ENCODE assay signal across 14 mouse cellular contexts in the genomic region with DNA sequence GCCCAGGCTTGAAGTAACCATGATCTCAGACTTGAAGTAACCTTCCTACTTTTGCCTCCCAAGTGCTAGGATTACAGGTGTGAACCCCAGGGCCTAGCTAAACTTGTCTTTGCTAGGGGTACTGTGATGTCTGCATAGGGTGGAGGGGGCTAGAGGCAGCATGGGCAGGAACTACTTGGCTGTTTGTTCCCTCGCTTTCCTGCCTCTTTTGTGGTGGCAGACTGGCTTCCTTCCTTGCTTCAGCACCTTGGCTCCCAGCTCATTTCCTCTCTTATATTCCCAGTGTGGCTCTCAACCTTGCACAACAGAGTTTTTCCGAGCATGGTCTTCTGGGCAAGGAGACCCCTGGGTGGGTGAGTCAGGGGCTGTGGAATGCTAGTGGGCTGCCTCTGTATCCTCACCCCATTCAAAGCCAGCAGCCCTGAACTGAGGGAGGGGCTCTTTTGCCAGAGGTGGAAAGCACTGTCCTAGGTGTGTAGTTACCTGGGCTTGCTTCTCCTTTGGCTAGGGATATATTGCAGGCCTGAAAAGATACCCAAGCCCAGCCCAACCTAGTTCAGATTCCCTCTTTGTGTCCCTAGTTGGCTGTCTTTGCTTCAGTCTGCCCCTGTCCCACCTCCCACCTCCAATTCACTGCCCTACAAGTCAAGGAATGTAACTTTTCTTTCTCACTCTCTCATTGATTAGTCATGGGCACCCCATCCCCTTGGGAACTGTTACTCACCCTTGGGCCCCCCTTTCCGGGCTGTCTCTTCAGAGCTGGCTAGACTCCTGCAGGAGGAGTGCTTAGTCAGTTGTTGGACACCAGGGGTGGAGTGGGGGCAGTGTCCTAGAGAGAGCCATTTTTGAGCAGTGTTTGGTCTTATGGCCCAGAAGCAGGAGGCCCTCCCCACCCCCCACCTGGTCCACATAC. TPM values are rescaled to one million over a fixed set of nuclear protein-coding genes. Genes with fewer than 3 reads are reported as not detected.
A peak's percentile ranks its signal among the peaks of the same experiment; 100 is the strongest.
DNase-seq lines count a peak whose midpoint lies in the region; ATAC-seq and TF ChIP-seq lines count a peak whose summit lies in the region.
"Had no signal": no experiment of that assay in that cellular context is flagged by ENCODE, and none has a peak within 500 bp of the region (broad histone marks: within the 10 kb centered on the region; RNA-seq: fewer than 3 reads in every experiment).

No protein-coding gene starts in this region.

- DNase-seq in heart, postnatal 4 days: no peak
- DNase-seq in lung, postnatal 0 days (ENCODE audit: low spot score): peak; percentile 32
- no peak for DNase-seq in lung, adult 2 months
- DNase-seq in midbrain, embryonic 11.5 days (ENCODE audit: low spot score, missing footprints): no peak
- DNase-seq in left cerebral cortex, adult 9 months (ENCODE audit: low spot score in 2 of 2): no peak

- no peaks in the 10 kb centered on the region for H3K27me3 ChIP-seq in heart, embryonic 11.5 days (ENCODE audit: control insufficient read depth, insufficient read depth, low read length)
- no peaks in the 10 kb centered on the region for H3K27me3 ChIP-seq in lung, postnatal 0 days (replicated peaks; ENCODE audit: insufficient read depth, low read length)
- H3K27me3 ChIP-seq in heart, embryonic 14.5 days (ENCODE audit: control insufficient read depth, insufficient read depth, low read length): no peaks in the 10 kb centered on the region
- H3K27me3 ChIP-seq in stomach, embryonic 15.5 days (replicated peaks): no peaks in the 10 kb centered on the region
- no peaks in the 10 kb centered on the region for H3K27me3 ChIP-seq in midbrain, embryonic 11.5 days (ENCODE audit: control insufficient read depth, insufficient read depth, low read length)
- H3K27me3 ChIP-seq: forebrain, embryonic 12.5 days had no signal

- no peak overlapping the region for H3K4me3 ChIP-seq in heart, embryonic 11.5 days (ENCODE audit: low read depth, low read length)
- no peak overlapping the region for H3K4me3 ChIP-seq in lung, postnatal 0 days (ENCODE audit: low read depth, low read length)
- no peak overlapping the region for H3K4me3 ChIP-seq in lung, adult 2 months (replicated peaks; ENCODE audit: extremely low read depth, low read depth, low read length)
- H3K4me3 ChIP-seq in heart, embryonic 14.5 days (ENCODE audit: control insufficient read depth in 1 of 2, insufficient read depth in 1 of 2, low read depth in 1 of 2, low read length in 2 of 2): no peak overlapping the region
- no peak overlapping the region for H3K4me3 ChIP-seq in stomach, embryonic 15.5 days (replicated peaks)
- no peak overlapping the region for H3K4me3 ChIP-seq in midbrain, embryonic 11.5 days (ENCODE audit: low read depth, low read length)
- H3K4me3 ChIP-seq: forebrain, embryonic 12.5 days; megakaryocyte, embryonic 14.5 days had no signal

- 63% methylated on average over 3 of the region's 3 CpGs for WGBS in heart, embryonic 11.5 days (ENCODE audit: insufficient replicate concordance)
- WGBS in lung, postnatal 0 days: 31% methylated on average over 3 of the region's 3 CpGs
- 42% methylated on average over 3 of the region's 3 CpGs for WGBS in lung, adult 2 months
- WGBS in heart, embryonic 14.5 days: 57% methylated on average over 3 of the region's 3 CpGs
- 56% methylated on average over 3 of the region's 3 CpGs for WGBS in stomach, embryonic 15.5 days
- 74% methylated on average over 3 of the region's 3 CpGs for WGBS in midbrain, embryonic 11.5 days

- peak overlapping the region; percentile 50 for H3K27ac ChIP-seq in heart, embryonic 11.5 days (ENCODE audit: low read depth, low read length)
- H3K27ac ChIP-seq in lung, postnatal 0 days (ENCODE audit: low read length): peak overlapping the region; percentile 9
- H3K27ac ChIP-seq in heart, embryonic 14.5 days (replicated peaks in 1 of 2; ENCODE audit: control insufficient read depth in 1 of 2, insufficient read depth in 1 of 2, low read depth in 2 of 2, low read length in 2 of 2): peak overlapping the region; percentile 65 to 72
- H3K27ac ChIP-seq in stomach, embryonic 15.5 days: peak overlapping the region; percentile 77
- no peak overlapping the region for H3K27ac ChIP-seq in midbrain, embryonic 11.5 days (ENCODE audit: low read depth, low read length)
- H3K27ac ChIP-seq: forebrain, embryonic 12.5 days had no signal

- ATAC-seq in heart, embryonic 11.5 days (replicated peaks; ENCODE audit: insufficient number of reproducible peaks, low FRiP score, low TSS enrichment): peak; percentile 28; the same call in 1 of the 2 replicates
- peak; percentile 64 for ATAC-seq in lung, postnatal 0 days
- no peak for ATAC-seq in heart, embryonic 14.5 days (ENCODE audit: insufficient number of reproducible peaks, insufficient read depth, low FRiP score, low read depth)
- peak; percentile 40; the same call in 1 of the 2 replicates for ATAC-seq in stomach, embryonic 15.5 days (ENCODE audit: insufficient read depth, low FRiP score, low read depth)
- no peak for ATAC-seq in midbrain, embryonic 11.5 days (ENCODE audit: low FRiP score)

- TF ChIP-seq POLR2A in lung, adult 2 months (IDR thresholded peaks at IDR 0.05; ENCODE audit: borderline replicate concordance, extremely low read depth, low read depth, low read length): no peak

- no peaks in the 10 kb centered on the region for H3K9me3 ChIP-seq in heart, embryonic 11.5 days (replicated peaks; ENCODE audit: control insufficient read depth, low read length)
- H3K9me3 ChIP-seq in lung, postnatal 0 days (ENCODE audit: low read length): no peaks in the 10 kb centered on the region
- H3K9me3 ChIP-seq in heart, embryonic 14.5 days (ENCODE audit: control insufficient read depth, low read length): no peaks in the 10 kb centered on the region
- no peaks in the 10 kb centered on the region for H3K9me3 ChIP-seq in stomach, embryonic 15.5 days
- H3K9me3 ChIP-seq in midbrain, embryonic 11.5 days (ENCODE audit: control insufficient read depth, low read length): no peaks in the 10 kb centered on the region
- H3K9me3 ChIP-seq: forebrain, embryonic 12.5 days; megakaryocyte, embryonic 14.5 days had no signal

- no peaks in the 10 kb centered on the region for H3K36me3 ChIP-seq in heart, embryonic 11.5 days (ENCODE audit: control insufficient read depth, insufficient read depth, low read length)
- no peaks in the 10 kb centered on the region for H3K36me3 ChIP-seq in lung, postnatal 0 days (ENCODE audit: insufficient read depth, low read length)
- H3K36me3 ChIP-seq in heart, embryonic 14.5 days (ENCODE audit: control insufficient read depth, insufficient read depth, low read length): no peaks in the 10 kb centered on the region
- no peaks in the 10 kb centered on the region for H3K36me3 ChIP-seq in stomach, embryonic 15.5 days
- H3K36me3 ChIP-seq in midbrain, embryonic 11.5 days (ENCODE audit: control insufficient read depth, insufficient read depth, low read length): no peaks in the 10 kb centered on the region
- H3K36me3 ChIP-seq: forebrain, embryonic 12.5 days had no signal

- no peak overlapping the region for H3K9ac ChIP-seq in heart, embryonic 11.5 days (ENCODE audit: low read depth, low read length)
- no peak overlapping the region for H3K9ac ChIP-seq in lung, postnatal 0 days (replicated peaks; ENCODE audit: low read depth)
- H3K9ac ChIP-seq in heart, embryonic 14.5 days (ENCODE audit: low read length): no peak overlapping the region
- H3K9ac ChIP-seq in stomach, embryonic 15.5 days: no peak overlapping the region
- no peak overlapping the region for H3K9ac ChIP-seq in midbrain, embryonic 11.5 days (ENCODE audit: low read length)
- H3K9ac ChIP-seq: forebrain, embryonic 12.5 days had no signal

- H3K4me2 ChIP-seq in heart, embryonic 11.5 days: peak overlapping the region; percentile 2; the same call in 1 of the 2 replicates
- H3K4me2 ChIP-seq in lung, postnatal 0 days (replicated peaks; ENCODE audit: low read depth, low read length): no peak overlapping the region
- no peak overlapping the region for H3K4me2 ChIP-seq in heart, embryonic 14.5 days (ENCODE audit: low read length)
- no peak overlapping the region for H3K4me2 ChIP-seq in stomach, embryonic 15.5 days
- H3K4me2 ChIP-seq in midbrain, embryonic 11.5 days: no peak overlapping the region
- H3K4me2 ChIP-seq: forebrain, embryonic 12.5 days had no signal

- TF ChIP-seq EP300 in lung, postnatal 0 days (IDR thresholded peaks at IDR 0.05): no peak

- H3K4me1 ChIP-seq in heart, embryonic 11.5 days (ENCODE audit: control insufficient read depth, insufficient read depth, low read length): peaks cover 27% of the 10 kb centered on the region
- 0 out of 2 replicates have a peak, but pooled peaks cover 11% of the 10 kb centered on the region for H3K4me1 ChIP-seq in lung, postnatal 0 days (ENCODE audit: insufficient read depth, low read depth, low read length)
- peaks cover 21% of the 10 kb centered on the region for H3K4me1 ChIP-seq in lung, adult 2 months (ENCODE audit: control insufficient read depth, insufficient read depth, low read length)
- H3K4me1 ChIP-seq in heart, embryonic 14.5 days (ENCODE audit: control insufficient read depth in 2 of 2, insufficient read depth in 2 of 2, low read length in 2 of 2): peaks cover 30 to 47% of the 10 kb centered on the region in 2 experiments
- H3K4me1 ChIP-seq in stomach, embryonic 15.5 days: peaks cover 31% of the 10 kb centered on the region
- H3K4me1 ChIP-seq in midbrain, embryonic 11.5 days (ENCODE audit: control insufficient read depth, insufficient read depth, low read length): peaks cover 2% of the 10 kb centered on the region; the same call in 1 of the 2 replicates
- H3K4me1 ChIP-seq: forebrain, embryonic 12.5 days had no signal

- no peak for TF ChIP-seq CTCF in lung, postnatal 0 days (IDR thresholded peaks at IDR 0.05)
- no peak for TF ChIP-seq CTCF in lung, adult 2 months (IDR thresholded peaks at IDR 0.05; ENCODE audit: insufficient read depth, low read length)

RNA-seq across cellular contexts. Expression of gene Itga5, which starts 11.4 kb away (rescaled TPM):
- polyA plus RNA-seq in heart, embryonic 11.5 days (2014; fragmentation: Nextera tagmentation; extraction: Ambion mirVana): 66.4 and 82.7 TPM in 2 replicates
- 100 to 1,000 TPM; 120 to 121 TPM for total RNA-seq in heart, postnatal 4 days (2021)
- polyA plus RNA-seq in lung, postnatal 0 days (2015; fragmentation: Nextera tagmentation; extraction: Ambion mirVana): 30.0 and 31.2 TPM in 2 replicates
- polyA plus RNA-seq in lung, adult 2 months (2012; rRNA removed): 34.3 and 35.9 TPM in 2 replicates
- polyA plus RNA-seq in heart, embryonic 14.5 days (2014; fragmentation: Nextera tagmentation; extraction: Ambion mirVana): 76.2 and 77.2 TPM in 2 replicates
- 48.3 and 53.4 TPM in 2 replicates for polyA plus RNA-seq in stomach, embryonic 15.5 days (2015; fragmentation: Nextera tagmentation; extraction: Ambion mirVana)
- 15.9 and 18.1 TPM in 2 replicates for polyA plus RNA-seq in midbrain, embryonic 11.5 days (2014; fragmentation: Nextera tagmentation; extraction: Ambion mirVana)

RNA-seq across cellular contexts. Expression of gene Zfp385a, which starts 38.1 kb away (rescaled TPM):
- 10.2 and 11.6 TPM in 2 replicates for polyA plus RNA-seq in heart, embryonic 11.5 days (2014; fragmentation: Nextera tagmentation; extraction: Ambion mirVana)
- 10 to 100 TPM; 21.9 to 22.0 TPM for total RNA-seq in heart, postnatal 4 days (2021)
- 5.0 and 6.5 TPM in 2 replicates for polyA plus RNA-seq in lung, postnatal 0 days (2015; fragmentation: Nextera tagmentation; extraction: Ambion mirVana)
- 9.9 and 11.7 TPM in 2 replicates for polyA plus RNA-seq in lung, adult 2 months (2012; rRNA removed)
- 8.1 and 9.1 TPM in 2 replicates for polyA plus RNA-seq in heart, embryonic 14.5 days (2014; fragmentation: Nextera tagmentation; extraction: Ambion mirVana)
- 8.2 and 9.3 TPM in 2 replicates for polyA plus RNA-seq in stomach, embryonic 15.5 days (2015; fragmentation: Nextera tagmentation; extraction: Ambion mirVana)
- 19.4 and 24.3 TPM in 2 replicates for polyA plus RNA-seq in midbrain, embryonic 11.5 days (2014; fragmentation: Nextera tagmentation; extraction: Ambion mirVana)

RNA-seq across cellular contexts. Expression of gene Gtsf1, which starts 52.3 kb away (rescaled TPM):
- polyA plus RNA-seq in heart, embryonic 11.5 days (2014; fragmentation: Nextera tagmentation; extraction: Ambion mirVana): 38.0 and 38.5 TPM in 2 replicates
- 1 to 10 TPM; 1.3 to 1.8 TPM for total RNA-seq in heart, postnatal 4 days (2021)
- not detected in 2 replicates for polyA plus RNA-seq in lung, postnatal 0 days (2015; fragmentation: Nextera tagmentation; extraction: Ambion mirVana)
- not detected in 2 replicates for polyA plus RNA-seq in lung, adult 2 months (2012; rRNA removed)
- polyA plus RNA-seq in heart, embryonic 14.5 days (2014; fragmentation: Nextera tagmentation; extraction: Ambion mirVana): 37.1 and 41.3 TPM in 2 replicates
- polyA plus RNA-seq in stomach, embryonic 15.5 days (2015; fragmentation: Nextera tagmentation; extraction: Ambion mirVana): not detected in 2 replicates
- polyA plus RNA-seq in midbrain, embryonic 11.5 days (2014; fragmentation: Nextera tagmentation; extraction: Ambion mirVana): not detected in 2 replicates
- total RNA-seq: adrenal gland, postnatal 4 days had no signal
- polyA plus RNA-seq: forebrain, embryonic 12.5 days; hindbrain, embryonic 11.5 days; neural tube, embryonic 14.5 days; spleen, adult 2 months had no signal

Comparison
In these comparisons a context has a peak if more than half of its experiments do, and no peak if none do; other contexts are left out.
1. ATAC-seq: peak in heart, embryonic 11.5 days (single experiment), lung, postnatal 0 days (single experiment) and stomach, embryonic 15.5 days (single experiment); none in heart, embryonic 14.5 days (single experiment) and midbrain, embryonic 11.5 days (single experiment).
2. RNA of gene Gtsf1, which starts 52.3 kb away (polyA plus RNA-seq): 37.1 to 41.3 TPM in heart, embryonic 14.5 days and 38.0 to 38.5 TPM in heart, embryonic 11.5 days; not detected in lung, postnatal 0 days, not detected in stomach, embryonic 15.5 days, not detected in lung, adult 2 months and not detected in midbrain, embryonic 11.5 days; every median in the first group is over 10 times any median in the second.